Mouse (Mus musculus) neural tube, embryonic 11.5 days (tissue): ENCODE results near the gene Mrfap1. TPM values are rescaled to one million over a fixed set of nuclear protein-coding genes. Genes with fewer than 3 reads are reported as not detected.
A peak's percentile ranks its signal among the peaks of the same experiment; 100 is the strongest.
"Not testable (repeated sequence)": the region's sequence is repeated elsewhere in the genome, so short reads cannot be mapped to it uniquely, and the experiment has no call there.

Experiments
- ATAC-seq: fragments of 200-750 bp; cut with Nextera tagmentation; 2 replicates; pipeline ENCODE4 v1.8.0; 2017; ENCODE audit warnings: moderate number of reproducible peaks, mild to moderate bottlenecking, moderate TSS enrichment, moderate library complexity; ENCODE audit not compliant: insufficient read depth, low FRiP score, low TSS enrichment
- DNase-seq: peaks from one replicate; pipeline ENCODE4 v3.0.0-alpha.2; 2015; ENCODE audit warnings: low spot score
- H3K27ac ChIP-seq: fragments of 300-500 bp; sonication (generic); 2 replicates; pipeline ENCODE4 v1.5.1; 2014; ENCODE audit warnings: low read depth, mild to moderate bottlenecking, low read length
- H3K27me3 ChIP-seq: fragments of 300-500 bp; sonication (generic); 2 replicates; pipeline ENCODE4 v1.6.1; 2014; ENCODE audit warnings: mild to moderate bottlenecking, low read length, mixed read lengths; ENCODE audit not compliant: control insufficient read depth, insufficient read depth
- H3K36me3 ChIP-seq: fragments of 300-500 bp; sonication (generic); 2 replicates; pipeline ENCODE4 v1.6.1; 2014; ENCODE audit warnings: mild to moderate bottlenecking, low read length, moderate library complexity, mixed read lengths; ENCODE audit not compliant: control insufficient read depth, insufficient read depth
- H3K4me1 ChIP-seq: fragments of 300-500 bp; sonication (generic); 2 replicates; pipeline ENCODE4 v1.6.1; 2014; ENCODE audit warnings: low read length, mixed read lengths; ENCODE audit not compliant: control insufficient read depth, insufficient read depth
- H3K4me2 ChIP-seq: fragments of 300-500 bp; sonication (generic); 2 replicates; pipeline ENCODE4 v1.6.1; 2014; ENCODE audit warnings: low read depth, mild to moderate bottlenecking, moderate library complexity
- H3K4me3 ChIP-seq: fragments of 300-500 bp; sonication (generic); 2 replicates; pipeline ENCODE4 v1.5.1; 2014; ENCODE audit warnings: low read depth, low read length
- H3K9ac ChIP-seq: fragments of 300-500 bp; sonication (generic); 2 replicates; pipeline ENCODE4 v1.6.1; 2014; ENCODE audit warnings: mild to moderate bottlenecking, low read length
- H3K9me3 ChIP-seq: fragments of 300-500 bp; sonication (generic); 2 replicates; pipeline ENCODE4 v1.6.1; 2016; ENCODE audit warnings: low read length; ENCODE audit not compliant: control insufficient read depth
- WGBS: fragments of 180-500 bp; shearing (Covaris S2); extraction: QIAGEN DNeasy Blood & Tissue Kit; methylation state at CpG from one replicate; pipeline ENCODE4 v1.1.7; 2014; 5-methylcytosine and 5-hydroxymethylcytosine counted together
- polyA plus RNA-seq: library from polyadenylated mRNA; unstranded; fragments of >200 nt; fragmentation: Nextera tagmentation; extraction: Ambion mirVana; gene quantifications from 2 replicates; pipeline ENCODE4 v1.2.1, GENCODE M21; 2014

Mrfap1 gene
- polyA plus RNA-seq, 1 experiment from 2014 or later, result 570 TPM

DNA sequence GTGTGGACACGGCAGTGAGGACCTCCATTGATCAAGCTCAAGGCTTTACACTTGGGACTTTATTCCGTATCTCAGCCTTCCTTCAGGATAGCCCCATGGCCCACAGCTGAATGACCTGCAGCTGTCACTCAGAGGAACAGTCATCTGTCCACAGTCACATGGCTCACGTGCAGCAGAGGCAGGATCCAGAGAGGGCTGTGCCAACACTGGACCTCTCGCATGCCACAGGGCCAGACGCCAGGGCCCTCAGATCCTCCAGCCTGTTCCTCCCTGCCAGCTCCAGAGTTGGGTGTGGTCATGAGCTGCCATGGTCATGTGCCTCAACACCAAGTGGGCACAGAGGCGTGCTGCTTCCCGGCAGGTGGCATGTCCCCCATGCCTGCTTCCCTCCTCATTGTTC, 12.6 kb upstream of the Mrfap1 start:
- H3K4me2 ChIP-seq, result no peak overlapping the region
- H3K27ac ChIP-seq, result no peak overlapping the region
- WGBS, result 88% methylated on average over 7 of the region's 7 CpGs
- no peaks in the 10 kb centered on the region for H3K4me1 ChIP-seq
- no peak overlapping the region for H3K9ac ChIP-seq
- ATAC-seq, result no peak
- no peaks in the 10 kb centered on the region for H3K9me3 ChIP-seq
- H3K27me3 ChIP-seq, result no peaks in the 10 kb centered on the region
- no peaks in the 10 kb centered on the region; the same call in 1 of the 2 replicates for H3K36me3 ChIP-seq
- H3K4me3 ChIP-seq, result no peak overlapping the region
- DNase-seq, result no peak

DNA sequence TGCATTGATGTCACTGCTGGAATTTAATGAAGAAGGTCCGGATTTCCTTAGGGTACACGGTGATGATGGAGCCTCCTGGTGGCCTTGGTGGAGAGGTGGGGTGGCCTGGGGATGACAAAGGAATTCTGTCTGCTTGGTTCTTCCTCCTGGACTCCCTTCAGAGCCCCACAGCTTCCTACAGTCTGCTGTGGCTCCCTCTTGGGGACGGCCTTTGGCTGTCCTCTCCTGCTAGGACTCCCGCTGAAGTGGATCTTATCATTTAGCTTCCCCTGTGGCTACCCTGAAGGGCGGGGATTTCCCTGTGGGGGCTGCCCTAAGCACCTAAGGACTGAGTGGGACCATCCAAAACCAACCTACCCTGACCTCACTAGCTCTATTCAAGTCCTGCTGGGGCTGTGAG, 10.5 kb upstream of the Mrfap1 start:
- H3K27ac ChIP-seq, result no peak overlapping the region
- WGBS, result 38% methylated on average over 5 of the region's 5 CpGs
- H3K9me3 ChIP-seq, result no peaks in the 10 kb centered on the region
- no peak overlapping the region for H3K9ac ChIP-seq
- DNase-seq (no peak), ATAC-seq (no peak)
- no peak overlapping the region for H3K4me3 ChIP-seq
- H3K27me3 ChIP-seq, result no peaks in the 10 kb centered on the region
- H3K4me1 ChIP-seq, result no peaks in the 10 kb centered on the region
- no peak overlapping the region for H3K4me2 ChIP-seq
- no peaks in the 10 kb centered on the region; the same call in 1 of the 2 replicates for H3K36me3 ChIP-seq

DNA sequence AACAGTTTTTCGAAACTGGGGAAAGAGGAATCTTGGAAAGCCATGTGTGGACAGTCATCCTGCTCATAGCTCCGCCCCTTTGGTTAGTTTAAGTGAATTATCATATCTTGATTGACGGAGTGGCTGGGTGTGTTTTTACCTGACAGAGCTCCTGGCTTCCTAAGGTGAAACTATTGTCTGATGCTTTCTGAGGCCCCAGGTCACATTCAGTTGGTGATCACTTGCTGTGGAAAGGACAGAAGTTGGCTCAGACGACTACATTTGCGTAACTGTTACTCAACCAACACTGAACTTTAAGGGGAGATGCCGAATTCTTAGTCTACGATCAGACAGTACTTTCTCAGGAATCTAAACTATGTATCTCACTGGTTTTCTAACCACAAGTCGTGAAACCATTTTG, 719 bp upstream of the Mrfap1 start:
- Histone ChIP-seq H3K9ac (no peak overlapping the region), H3K27ac (no peak overlapping the region), H3K9me3 (no peaks in the 10 kb centered on the region), H3K36me3 (no peaks in the 10 kb centered on the region), H3K4me2 (peak overlapping the region; percentile 53), H3K4me1 (no peaks in the 10 kb centered on the region), H3K4me3 (no peak overlapping the region), H3K27me3 (no peaks in the 10 kb centered on the region)
- DNase-seq (no peak), ATAC-seq (no peak)
- 60% methylated on average over 8 of the region's 8 CpGs for WGBS

DNA sequence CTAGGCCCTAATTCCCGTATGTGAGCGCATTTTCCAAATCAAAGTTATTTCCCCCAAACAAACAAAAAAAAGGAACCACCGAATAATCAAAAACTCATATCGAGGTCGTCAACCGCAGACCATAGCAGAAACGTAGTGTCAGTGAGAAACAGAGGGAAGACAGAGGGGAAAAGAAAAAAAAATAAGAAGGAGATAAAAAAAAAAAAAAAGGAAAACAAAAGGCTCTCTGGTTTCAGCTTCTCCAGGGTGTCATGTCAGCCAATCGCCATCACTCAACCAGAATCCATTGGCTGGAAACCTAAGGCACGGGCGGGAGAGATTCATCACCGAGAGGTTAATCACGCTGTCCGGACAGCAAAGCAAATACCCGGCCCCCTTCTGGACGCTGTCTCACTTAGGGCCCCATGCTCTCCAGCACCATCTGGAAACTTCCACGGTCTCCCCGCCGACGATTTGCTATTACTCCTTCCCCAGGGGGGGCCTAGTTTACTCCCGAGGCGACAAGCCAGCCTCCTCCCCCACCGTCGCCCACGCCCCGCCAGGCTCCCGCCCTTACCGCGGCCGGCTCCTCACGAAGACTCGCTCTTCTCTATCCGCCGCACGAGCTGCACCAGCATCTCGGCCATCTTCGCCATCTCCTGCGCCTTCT, 801 bp downstream of the Mrfap1 start:
- H3K9ac ChIP-seq, result peak overlapping the region; percentile 84
- peak; percentile 63 for DNase-seq
- not testable (repeated sequence) for H3K36me3 ChIP-seq, H3K27me3 ChIP-seq, H3K9me3 ChIP-seq, H3K4me1 ChIP-seq
- peak overlapping the region; percentile 69 for H3K4me3 ChIP-seq
- H3K4me2 ChIP-seq, result peak overlapping the region; percentile 53
- peak; percentile 67; the same call in 1 of the 2 replicates for ATAC-seq
- 4% methylated on average over 35 of the region's 37 CpGs for WGBS
- peak overlapping the region; percentile 95 for H3K27ac ChIP-seq

DNA sequence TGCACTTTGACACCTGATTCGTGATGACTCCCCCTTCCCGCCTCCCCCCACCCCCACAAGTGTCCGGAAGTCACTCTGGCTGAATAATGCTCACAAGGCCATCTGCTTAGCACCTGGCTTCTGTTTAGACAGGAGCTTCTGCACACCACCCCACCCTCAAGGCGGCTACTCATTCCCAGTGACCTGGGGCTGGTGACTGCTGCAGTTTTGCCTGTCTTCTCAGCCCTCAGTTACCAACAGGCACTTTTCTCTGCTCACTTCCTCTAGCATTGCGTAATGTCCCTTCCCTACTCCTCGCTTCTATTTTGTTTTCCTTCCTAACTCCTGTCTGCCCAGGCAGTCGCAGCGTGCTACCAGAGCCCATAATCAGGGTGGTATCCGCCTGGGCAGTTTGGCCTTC, 4.7 kb downstream of the Mrfap1 start:
- DNase-seq (no peak), ATAC-seq (no peak)
- no peaks in the 10 kb centered on the region for H3K27me3 ChIP-seq
- H3K36me3 ChIP-seq, result no peaks in the 10 kb centered on the region
- H3K4me1 ChIP-seq, result no peaks in the 10 kb centered on the region
- 73% methylated on average over 9 of the region's 9 CpGs for WGBS
- no peak overlapping the region for H3K4me2 ChIP-seq
- H3K9ac ChIP-seq, result no peak overlapping the region
- no peak overlapping the region for H3K4me3 ChIP-seq
- H3K9me3 ChIP-seq, result no peaks in the 10 kb centered on the region
- no peak overlapping the region for H3K27ac ChIP-seq

DNA sequence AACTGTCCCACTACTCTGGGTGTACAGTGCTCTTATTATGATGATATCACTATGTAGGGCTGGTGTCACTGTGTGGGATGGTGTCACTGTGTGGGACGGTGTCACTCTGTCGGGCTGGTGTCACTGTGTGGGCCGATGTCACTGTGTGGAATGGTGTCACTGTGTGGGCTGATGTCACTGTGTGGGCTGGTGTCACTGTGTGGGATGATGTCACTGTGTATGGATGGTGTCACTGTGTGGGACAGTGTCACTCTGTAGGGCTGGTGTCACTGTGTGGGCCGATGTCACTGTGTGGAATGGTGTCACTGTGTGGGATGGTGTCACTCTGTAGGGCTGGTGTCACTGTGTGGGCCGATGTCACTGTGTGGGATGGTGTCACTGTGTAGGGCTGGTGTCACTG, 10.5 kb downstream of the Mrfap1 start:
- Histone ChIP-seq H3K9me3 (no peaks in the 10 kb centered on the region), H3K36me3 (no peaks in the 10 kb centered on the region), H3K27ac (no peak overlapping the region), H3K9ac (no peak overlapping the region), H3K27me3 (no peaks in the 10 kb centered on the region), H3K4me3 (no peak overlapping the region), H3K4me1 (no peaks in the 10 kb centered on the region), H3K4me2 (no peak overlapping the region)
- no peak for DNase-seq
- WGBS, result 95% methylated on average over 5 of the region's 5 CpGs
- ATAC-seq, result no peak

DNA sequence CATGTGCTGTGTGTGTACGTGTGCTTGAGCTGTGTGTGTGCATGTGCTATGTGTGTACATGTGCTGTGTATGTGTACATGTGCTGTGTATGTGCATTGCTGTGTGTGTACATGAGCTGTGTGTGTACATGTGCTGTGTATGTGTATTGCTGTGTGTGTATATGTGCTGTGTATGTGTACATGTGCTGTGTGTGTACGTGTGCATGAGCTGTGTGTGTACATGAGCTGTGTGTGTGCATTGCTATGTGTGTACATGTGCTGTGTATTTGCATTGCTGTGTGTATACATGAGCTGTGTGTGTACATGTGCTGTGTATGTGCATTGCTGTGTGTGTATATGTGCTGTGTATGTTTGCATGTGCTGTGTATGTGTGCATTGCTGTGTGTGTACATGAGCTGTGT, 17.1 kb downstream of the Mrfap1 start:
- H3K27ac ChIP-seq, result no peak overlapping the region
- H3K4me1 ChIP-seq, result no peaks in the 10 kb centered on the region
- no peak overlapping the region for H3K9ac ChIP-seq
- H3K9me3 ChIP-seq, result peaks cover 3% of the 10 kb centered on the region; the same call in 1 of the 2 replicates
- no peak overlapping the region for H3K4me2 ChIP-seq
- DNase-seq, result no peak
- WGBS, result 84% methylated on average over 2 of the region's 2 CpGs
- H3K4me3 ChIP-seq, result no peak overlapping the region
- H3K27me3 ChIP-seq, result no peaks in the 10 kb centered on the region
- H3K36me3 ChIP-seq, result no peaks in the 10 kb centered on the region
- ATAC-seq, result no peak

DNA sequence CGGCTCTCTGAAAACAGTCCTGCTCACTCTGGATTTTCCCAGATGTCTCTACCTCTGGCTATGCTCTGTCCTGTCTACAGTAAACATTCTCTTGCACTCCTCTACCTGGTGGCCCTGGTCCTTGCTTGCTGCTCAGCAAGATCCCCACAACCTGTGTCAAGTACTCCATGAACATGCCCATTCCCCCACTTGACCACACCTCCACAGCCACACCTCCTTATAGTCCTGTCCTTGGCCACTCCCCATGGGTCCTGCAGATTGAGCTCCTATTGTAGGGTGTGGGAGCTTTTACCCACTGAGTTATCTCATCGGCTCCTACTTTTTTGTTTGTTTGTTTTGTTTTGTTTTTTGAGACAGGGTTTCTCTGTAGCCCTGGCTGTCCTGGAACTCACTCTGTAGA, 17.7 kb downstream of the Mrfap1 start:
- Histone ChIP-seq H3K4me1 (no peaks in the 10 kb centered on the region), H3K27me3 (no peaks in the 10 kb centered on the region), H3K27ac (no peak overlapping the region), H3K9ac (no peak overlapping the region), H3K9me3 (peaks cover 3% of the 10 kb centered on the region; the same call in 1 of the 2 replicates), H3K36me3 (no peaks in the 10 kb centered on the region), H3K4me2 (no peak overlapping the region), H3K4me3 (no peak overlapping the region)
- ATAC-seq (no peak), DNase-seq (no peak)
- WGBS, result 86% methylated on average over 1 of the region's 2 CpGs

DNA sequence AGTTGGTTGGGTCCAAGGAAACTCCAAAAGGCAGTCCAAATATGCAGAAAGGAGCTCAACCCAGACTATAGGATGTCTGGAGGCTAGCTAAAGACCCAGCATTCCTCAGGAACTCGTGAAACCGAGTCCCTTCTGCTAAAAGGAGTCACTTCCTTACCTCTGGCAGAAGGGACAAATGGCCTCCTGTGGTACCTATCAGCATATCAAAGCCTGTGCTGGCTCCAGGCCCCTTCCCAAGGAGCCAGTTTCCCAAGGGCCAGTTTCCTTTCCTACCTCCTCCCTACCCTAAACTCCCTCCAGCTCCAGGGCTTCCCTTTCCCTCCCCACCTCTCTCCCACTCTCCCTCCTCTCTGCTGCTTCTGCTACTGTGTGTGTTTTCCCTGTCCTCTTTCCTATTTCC, 19.4 kb downstream of the Mrfap1 start:
- H3K4me2 ChIP-seq, result no peak overlapping the region
- no peaks in the 10 kb centered on the region for H3K27me3 ChIP-seq
- no peak overlapping the region for H3K9ac ChIP-seq
- no peaks in the 10 kb centered on the region for H3K36me3 ChIP-seq
- 11% methylated on average over 2 of the region's 2 CpGs for WGBS
- no peak overlapping the region for H3K27ac ChIP-seq
- no peak overlapping the region for H3K4me3 ChIP-seq
- peaks cover 3% of the 10 kb centered on the region; the same call in 1 of the 2 replicates for H3K9me3 ChIP-seq
- no peak for ATAC-seq
- no peaks in the 10 kb centered on the region for H3K4me1 ChIP-seq
- DNase-seq, result no peak
